Mouse (Mus musculus) brain, adult 10 weeks (tissue): ENCODE measurements around the gene Hcrtr1. TPM values are rescaled to one million over a fixed set of nuclear protein-coding genes. Genes with fewer than 3 reads are reported as not detected.

ENCODE experiments used
- polyA plus RNA-seq: library from polyadenylated mRNA; stranded (reverse); fragments of 350-450 nt; fragmentation: Illumina TruSeq; extraction: RNeasy Lipid Tissue Mini Kit (QIAGEN cat#74804); gene quantifications from one replicate; pipeline ENCODE4 v1.2.3, GENCODE M21; 2015; ENCODE audit warnings: low read depth, low replicate concordance

The Hcrtr1 gene
- polyA plus RNA-seq: 3.6 TPM

DNA sequence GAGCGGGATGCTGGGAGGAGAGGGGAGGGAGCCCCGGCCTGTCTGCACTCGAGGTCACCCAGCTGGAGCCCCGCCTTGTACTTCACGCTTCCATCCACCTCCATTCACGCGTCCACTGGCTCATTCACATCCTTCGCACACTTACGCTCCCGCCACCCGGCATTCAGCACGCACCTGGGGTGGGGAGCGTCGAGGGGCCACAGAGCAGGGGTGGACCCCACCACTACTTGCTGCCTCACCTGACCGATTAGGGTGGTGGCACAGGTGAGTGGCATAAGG, at the start of gene Hcrtr1:
Gene Hcrtr1 (minus strand): TSS at position 146 of the 279 bp plus-strand sequence.

DNA sequence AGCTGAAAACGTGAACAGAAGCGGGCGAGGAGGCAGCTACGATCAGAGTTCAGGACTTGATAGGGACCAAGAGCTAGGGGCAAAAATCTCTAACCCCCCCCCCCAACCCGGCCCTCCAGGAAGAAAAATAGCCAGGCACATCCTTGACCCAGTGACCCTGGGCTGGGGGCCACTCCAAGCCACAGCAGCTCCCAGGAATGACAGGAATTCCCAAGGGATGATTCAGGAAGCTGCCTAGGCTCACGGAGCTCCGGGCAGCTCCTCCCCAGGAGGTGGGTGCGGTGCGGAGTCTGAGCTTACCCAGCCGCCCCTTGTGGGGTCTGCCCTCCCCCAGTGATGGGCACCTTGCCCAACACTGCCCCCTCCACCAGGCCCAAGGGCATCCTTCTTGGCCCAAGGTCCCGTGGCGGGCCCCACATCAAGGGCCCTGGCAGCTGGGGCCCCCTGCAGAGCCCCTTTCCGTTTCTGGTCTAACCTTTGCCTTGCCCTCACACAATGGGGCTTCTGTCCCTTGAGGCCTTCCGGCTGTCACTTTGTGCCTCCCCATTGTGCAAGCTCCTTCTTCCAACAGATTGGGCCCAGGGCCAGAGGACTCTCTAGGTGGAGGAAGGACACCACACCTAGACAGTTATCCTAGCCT, 36.0 kb upstream of the Hcrtr1 start, which contains the start of gene Tinagl1:
Gene Tinagl1 (minus strand): TSS at position 51 of the 640 bp plus-strand sequence.

DNA sequence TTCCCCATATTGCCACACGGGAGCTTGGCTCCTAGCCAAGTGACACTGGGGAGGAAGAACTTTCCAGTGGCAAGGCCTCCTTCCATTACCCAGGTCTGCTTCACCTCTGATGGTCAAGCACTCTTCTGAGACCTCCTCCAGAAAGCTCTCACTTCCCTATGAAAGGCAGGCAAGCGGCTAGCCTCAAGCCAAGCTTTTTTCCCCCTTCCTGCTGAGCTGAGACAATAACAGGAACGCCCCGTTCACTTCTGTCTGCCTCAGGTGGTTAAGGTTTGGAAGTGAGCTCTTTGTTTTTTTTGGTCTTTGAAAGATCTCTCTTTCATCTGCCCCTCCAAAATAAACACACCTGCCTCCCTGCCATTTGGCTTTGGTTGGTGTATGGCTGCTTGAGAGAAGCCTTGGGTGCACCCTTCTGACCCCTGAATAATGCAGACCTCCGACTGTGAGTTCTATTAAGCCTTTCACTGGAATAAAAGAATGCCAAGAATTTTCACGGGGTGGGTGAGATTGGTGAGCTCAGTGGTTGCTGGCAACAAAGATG, 37.0 kb downstream of the Hcrtr1 start, which contains the start of gene Pef1:
Gene Pef1 (plus strand): TSS at position 448 of the 541 bp plus-strand sequence.

Other genes starting within 250 kb of the Hcrtr1 start
- gene Spocd1, start 210.1 kb downstream of the Hcrtr1 start, polyA plus RNA-seq: not detected
- 176 TPM for gene Adgrb2, start 154.5 kb downstream of the Hcrtr1 start, polyA plus RNA-seq
- gene Col16a1, start 91.5 kb downstream of the Hcrtr1 start, polyA plus RNA-seq: 18.6 TPM
- 104 TPM for gene Pef1, start 36.8 kb downstream of the Hcrtr1 start, polyA plus RNA-seq
- 9.7 TPM for gene Tinagl1, start 35.8 kb upstream of the Hcrtr1 start, polyA plus RNA-seq
- not detected for gene Gm853, start 83.0 kb upstream of the Hcrtr1 start, polyA plus RNA-seq
- 6.9 TPM for gene Serinc2, start 139.8 kb upstream of the Hcrtr1 start, polyA plus RNA-seq
- gene Fabp3, start 169.2 kb upstream of the Hcrtr1 start, polyA plus RNA-seq: 237 TPM
- gene Gm10570, start 169.3 kb upstream of the Hcrtr1 start, polyA plus RNA-seq: 1.2 TPM
- gene Zcchc17, start 220.6 kb upstream of the Hcrtr1 start, polyA plus RNA-seq: 87.5 TPM
- gene Snrnp40, start 220.8 kb upstream of the Hcrtr1 start, polyA plus RNA-seq: 26.5 TPM